Mouse (Mus musculus) heart, embryonic 14.5 days (tissue): ENCODE measurements around the gene Hoxc8. TPM values are rescaled to one million over a fixed set of nuclear protein-coding genes. Genes with fewer than 3 reads are reported as not detected.

Experiments
- ATAC-seq: fragments of 200-750 bp; cut with Nextera tagmentation; 2 replicates; pipeline ENCODE4 v1.8.0; 2017; ENCODE audit warnings: low read depth, moderate TSS enrichment; ENCODE audit not compliant: insufficient number of reproducible peaks, insufficient read depth, low FRiP score
- H3K27ac ChIP-seq, 2 experiments: fragments of 200-500 bp in 1 of 2; fragments of 300-500 bp in 1 of 2; sonication (generic) in 1 of 2; replicated peaks in 1 of 2; 2 replicates each; pipeline ENCODE4 v1.5.1; 2012 to 2014; ENCODE audit warnings: low read depth in 2 of 2, low read length in 2 of 2, control low read depth in 1 of 2, mild to moderate bottlenecking in 1 of 2, mixed read lengths in 1 of 2; ENCODE audit not compliant: control insufficient read depth in 1 of 2, insufficient read depth in 1 of 2
- H3K27me3 ChIP-seq: fragments of 300-500 bp; sonication (generic); 2 replicates; pipeline ENCODE4 v1.6.1; 2014; ENCODE audit warnings: mild to moderate bottlenecking, low read length, control low read depth; ENCODE audit not compliant: control insufficient read depth, insufficient read depth
- H3K36me3 ChIP-seq: fragments of 300-500 bp; sonication (generic); 2 replicates; pipeline ENCODE4 v1.6.1; 2014; ENCODE audit warnings: mild to moderate bottlenecking, control low read depth, low read length, mixed read lengths; ENCODE audit not compliant: control insufficient read depth, insufficient read depth
- H3K4me1 ChIP-seq, 2 experiments: fragments of 200-500 bp in 1 of 2; fragments of 300-500 bp in 1 of 2; sonication (generic) in 1 of 2; 2 replicates each; pipeline ENCODE4 v1.6.1; 2012 to 2014; ENCODE audit warnings: low read length in 2 of 2, control low read depth in 1 of 2, mixed read lengths in 1 of 2; ENCODE audit not compliant: control insufficient read depth in 2 of 2, insufficient read depth in 2 of 2
- H3K4me2 ChIP-seq: fragments of 300-500 bp; sonication (generic); 2 replicates; pipeline ENCODE4 v1.6.1; 2014; ENCODE audit warnings: mild to moderate bottlenecking, low read length
- H3K4me3 ChIP-seq, 2 experiments: fragments of 200-500 bp in 1 of 2; fragments of 300-500 bp in 1 of 2; sonication (generic) in 1 of 2; 2 replicates each; pipeline ENCODE4 v1.5.1; 2012 to 2014; ENCODE audit warnings: low read length in 2 of 2, mild to moderate bottlenecking in 2 of 2, control low read depth in 1 of 2, low read depth in 1 of 2, moderate library complexity in 1 of 2; ENCODE audit not compliant: control insufficient read depth in 1 of 2, insufficient read depth in 1 of 2
- H3K9ac ChIP-seq: fragments of 300-500 bp; sonication (generic); 2 replicates; pipeline ENCODE4 v1.6.1; 2014; ENCODE audit warnings: mild to moderate bottlenecking, low read length
- H3K9me3 ChIP-seq: fragments of 300-500 bp; sonication (generic); 2 replicates; pipeline ENCODE4 v1.6.1; 2016; ENCODE audit warnings: low read length, control low read depth; ENCODE audit not compliant: control insufficient read depth
- WGBS: fragments of 180-500 bp; shearing (Covaris S2); extraction: QIAGEN DNeasy Blood & Tissue Kit; methylation state at CpG from one replicate; pipeline ENCODE4 v1.1.7; 2014; 5-methylcytosine and 5-hydroxymethylcytosine counted together
- polyA plus RNA-seq: library from polyadenylated mRNA; unstranded; fragments of >200 nt; fragmentation: Nextera tagmentation; extraction: Ambion mirVana; gene quantifications from 2 replicates; pipeline ENCODE4 v1.2.1, GENCODE M21; 2014

Hoxc8 gene
- not detected in 2 replicates for polyA plus RNA-seq

DNA sequence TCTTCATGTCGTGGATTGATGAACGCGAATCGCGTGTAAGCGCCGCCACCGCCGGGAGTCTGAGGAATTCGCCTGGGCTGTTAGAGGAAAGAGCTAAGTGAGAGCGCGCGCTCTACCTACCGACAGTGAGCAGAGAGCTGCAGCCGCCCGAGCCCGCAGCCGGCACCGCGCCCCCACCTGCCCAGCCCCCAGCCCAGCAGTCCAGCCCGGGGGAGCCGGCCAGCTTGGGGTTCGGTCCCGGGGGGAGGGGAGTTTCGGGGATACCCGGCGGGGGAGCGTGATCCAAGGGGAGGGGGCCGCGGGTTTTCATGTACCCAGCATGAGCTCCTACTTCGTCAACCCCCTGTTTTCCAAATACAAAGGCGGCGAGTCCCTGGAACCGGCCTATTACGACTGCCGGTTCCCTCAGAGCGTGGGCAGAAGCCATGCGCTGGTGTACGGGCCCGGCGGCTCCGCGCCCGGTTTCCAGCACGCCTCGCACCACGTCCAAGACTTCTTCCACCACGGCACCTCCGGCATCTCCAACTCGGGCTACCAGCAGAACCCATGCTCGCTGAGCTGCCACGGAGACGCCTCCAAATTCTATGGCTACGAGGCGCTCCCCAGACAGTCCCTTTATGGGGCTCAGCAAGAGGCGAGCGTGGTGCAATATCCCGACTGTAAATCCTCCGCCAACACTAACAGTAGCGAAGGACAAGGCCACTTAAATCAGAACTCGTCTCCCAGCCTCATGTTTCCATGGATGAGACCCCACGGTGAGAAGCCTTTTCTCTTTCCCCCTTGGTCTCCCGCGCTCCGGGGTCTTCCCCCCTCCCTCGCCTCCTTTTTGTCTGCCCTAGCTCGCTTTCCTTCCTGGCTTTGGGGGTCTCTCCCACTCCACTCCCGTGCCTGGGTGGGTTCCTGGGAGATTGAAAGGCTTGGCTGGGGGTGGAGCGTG is at the start of gene Hoxc8:
Gene Hoxc8, plus strand, starts transcription at position 147 of the 937 bp plus-strand sequence.
- ATAC-seq, result no peak

DNA sequence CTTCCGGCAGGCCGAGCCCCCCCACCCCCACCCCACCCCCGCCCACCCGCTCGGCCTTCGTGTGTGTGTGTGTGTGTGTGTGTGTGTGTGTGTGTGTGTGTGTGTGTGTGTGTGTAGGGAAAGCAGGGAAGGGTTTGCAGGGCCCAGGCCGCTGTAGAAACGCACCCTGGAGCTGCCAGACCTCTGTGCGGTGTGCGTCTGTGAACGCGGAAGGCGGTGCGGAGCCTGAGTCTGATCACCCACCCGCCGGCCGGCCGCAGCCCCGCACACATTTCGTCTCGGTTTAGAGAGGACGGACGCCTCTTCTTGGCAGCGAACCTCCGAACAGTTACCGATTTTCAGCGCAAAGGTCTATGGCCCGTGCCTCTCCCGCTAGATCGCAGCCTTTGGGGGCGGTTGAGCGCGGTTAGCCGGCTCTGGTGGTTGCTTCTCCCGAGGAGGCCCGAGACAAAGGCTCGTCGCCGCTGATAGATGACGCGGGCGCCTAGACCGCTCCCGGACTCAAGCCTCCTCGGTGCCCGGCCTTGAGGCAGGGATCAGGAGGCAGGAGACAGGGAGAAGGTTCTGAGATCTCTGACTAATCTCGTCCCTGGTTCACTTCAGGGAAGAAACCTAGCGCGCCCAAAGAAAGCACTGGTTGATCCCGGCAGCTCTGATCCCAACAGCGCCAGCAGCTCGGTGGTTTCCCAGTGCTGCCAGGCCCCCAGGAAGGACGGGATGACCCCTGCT is 47.5 kb upstream of the Hoxc8 start:
- Histone ChIP-seq H3K4me2 (peak overlapping the region; percentile 60), H3K27ac (no peak overlapping the region), H3K9me3 (no peaks in the 10 kb centered on the region), H3K27me3 (peaks cover 100% of the 10 kb centered on the region), H3K9ac (no peak overlapping the region), H3K4me1 (peaks cover 0 to 4% of the 10 kb centered on the region in 2 experiments; a peak in 2 of 4 replicates), H3K36me3 (no peaks in the 10 kb centered on the region), H3K4me3 (peak overlapping the region; percentile 20 to 29)
- WGBS, result under 1% methylated on average over 53 of the region's 53 CpGs
- ATAC-seq, result no peak

More for the DNA sequence above, at the start of gene Hoxc8:
- Histone ChIP-seq H3K4me2 (no peak within 1 kb of the TSS), H3K4me1 (no peaks in the 10 kb centered on the region), H3K27ac (no peak within 1 kb of the TSS), H3K27me3 (peaks cover 98% of the 10 kb centered on the region), H3K4me3 (no peak within 1 kb of the TSS), H3K9ac (no peak within 1 kb of the TSS), H3K36me3 (no peaks in the 10 kb centered on the region), H3K9me3 (no peaks in the 10 kb centered on the region)
- WGBS, result 2% methylated on average over 69 of the region's 69 CpGs

DNA sequence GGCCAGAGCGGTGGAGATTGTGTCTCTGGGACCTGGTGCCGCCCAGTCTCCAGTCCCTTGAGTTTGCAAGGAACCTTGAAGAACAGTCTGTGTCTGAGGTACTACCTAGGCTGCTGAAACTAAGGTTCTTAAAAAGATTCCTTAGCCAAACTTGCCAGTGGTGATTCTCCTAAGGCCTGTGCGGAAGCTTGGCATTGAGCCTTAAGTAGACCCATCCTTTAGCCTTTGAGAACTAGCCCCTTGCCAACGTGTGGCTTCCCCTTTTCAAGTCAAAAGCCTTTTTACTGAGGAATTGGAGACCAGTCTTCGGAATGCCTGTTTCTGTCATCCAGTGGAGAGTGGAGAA is 47.0 kb upstream of the Hoxc8 start:
- H3K36me3 ChIP-seq, result no peaks in the 10 kb centered on the region
- H3K4me2 ChIP-seq, result peak overlapping the region; percentile 60; the same call in 1 of the 2 replicates
- no peak overlapping the region for H3K9ac ChIP-seq
- peaks cover 0 to 4% of the 10 kb centered on the region in 2 experiments; a peak in 2 of 4 replicates for H3K4me1 ChIP-seq
- WGBS, result 3% methylated on average over 5 of the region's 5 CpGs
- H3K4me3 ChIP-seq, result no peak overlapping the region; a peak in 1 of 4 replicates
- peaks cover 100% of the 10 kb centered on the region for H3K27me3 ChIP-seq
- no peak for ATAC-seq
- no peaks in the 10 kb centered on the region for H3K9me3 ChIP-seq
- H3K27ac ChIP-seq, result no peak overlapping the region

DNA sequence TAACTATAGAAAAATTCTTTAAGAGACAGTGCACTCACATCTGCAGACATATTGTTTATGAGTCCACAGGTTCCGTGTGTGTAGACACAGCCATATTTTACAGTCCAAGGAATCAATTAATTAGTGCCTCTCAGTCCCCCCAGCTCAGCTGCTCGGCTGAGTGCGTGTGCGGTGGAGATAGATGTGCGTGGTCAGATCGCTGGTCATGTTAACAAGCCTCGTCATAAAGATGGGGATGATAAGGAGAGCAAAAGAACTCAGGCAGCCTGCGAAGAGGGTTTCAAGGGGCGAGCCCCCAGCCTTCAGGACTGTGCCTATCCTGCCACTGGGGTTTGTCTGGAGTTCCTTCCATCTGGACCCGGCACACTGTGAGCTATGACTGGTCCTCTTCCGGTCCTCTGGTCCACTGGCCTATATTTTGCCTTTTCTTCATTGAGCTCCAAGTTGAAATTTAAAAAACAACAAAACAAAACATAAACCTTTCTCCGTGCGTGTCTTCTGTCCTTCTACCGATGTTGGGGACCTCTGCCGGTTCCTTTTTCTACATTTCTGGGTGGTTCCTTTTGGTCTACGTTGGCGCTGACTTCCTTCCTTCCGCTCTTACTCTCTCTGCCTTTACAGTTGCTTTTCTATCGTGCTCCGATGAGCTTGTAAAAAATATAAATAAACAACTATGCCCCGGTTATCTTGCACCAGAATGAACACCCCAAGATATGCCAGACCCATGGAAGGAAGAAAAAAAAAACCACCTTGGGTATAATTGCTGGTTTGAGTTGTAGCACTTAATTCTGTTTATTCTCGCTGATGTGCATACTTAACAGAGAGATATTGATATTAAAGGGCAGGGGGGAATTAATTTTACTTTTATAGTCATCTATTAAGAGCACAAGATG is 45.0 kb upstream of the Hoxc8 start:
- Histone ChIP-seq H3K36me3 (no peaks in the 10 kb centered on the region), H3K4me3 (no peak overlapping the region), H3K4me1 (peaks cover 0 to 4% of the 10 kb centered on the region in 2 experiments; a peak in 2 of 4 replicates), H3K27ac (no peak overlapping the region), H3K4me2 (no peak overlapping the region), H3K27me3 (peaks cover 100% of the 10 kb centered on the region), H3K9me3 (no peaks in the 10 kb centered on the region), H3K9ac (no peak overlapping the region)
- 15% methylated on average over 22 of the region's 22 CpGs for WGBS
- ATAC-seq, result no peak

DNA sequence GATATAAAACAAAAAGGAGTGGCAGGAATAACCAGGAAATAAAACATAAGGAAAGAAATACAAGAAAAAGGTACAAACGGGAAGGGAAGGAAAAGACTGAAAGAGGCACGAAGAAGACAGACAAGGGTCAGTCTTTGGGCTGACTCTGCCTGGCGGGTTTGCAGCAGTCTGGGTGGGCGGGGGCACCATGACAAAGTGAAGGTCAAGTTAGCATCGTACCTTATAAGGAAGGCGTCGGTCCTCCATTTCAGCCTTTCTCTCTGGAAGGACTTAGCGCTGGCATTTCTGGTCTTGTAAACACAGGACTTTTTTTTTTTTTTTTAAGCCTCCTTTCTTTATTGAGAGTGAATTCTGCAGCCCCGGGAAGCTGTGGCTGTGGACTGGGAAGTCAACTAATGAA is 43.1 kb upstream of the Hoxc8 start:
- WGBS, result 4% methylated on average over 9 of the region's 9 CpGs
- Histone ChIP-seq H3K27me3 (peaks cover 100% of the 10 kb centered on the region), H3K4me2 (no peak overlapping the region), H3K9me3 (no peaks in the 10 kb centered on the region), H3K4me1 (peaks cover 0 to 4% of the 10 kb centered on the region in 2 experiments; a peak in 2 of 4 replicates), H3K36me3 (no peaks in the 10 kb centered on the region), H3K9ac (no peak overlapping the region), H3K4me3 (no peak overlapping the region), H3K27ac (no peak overlapping the region)
- ATAC-seq, result no peak

DNA sequence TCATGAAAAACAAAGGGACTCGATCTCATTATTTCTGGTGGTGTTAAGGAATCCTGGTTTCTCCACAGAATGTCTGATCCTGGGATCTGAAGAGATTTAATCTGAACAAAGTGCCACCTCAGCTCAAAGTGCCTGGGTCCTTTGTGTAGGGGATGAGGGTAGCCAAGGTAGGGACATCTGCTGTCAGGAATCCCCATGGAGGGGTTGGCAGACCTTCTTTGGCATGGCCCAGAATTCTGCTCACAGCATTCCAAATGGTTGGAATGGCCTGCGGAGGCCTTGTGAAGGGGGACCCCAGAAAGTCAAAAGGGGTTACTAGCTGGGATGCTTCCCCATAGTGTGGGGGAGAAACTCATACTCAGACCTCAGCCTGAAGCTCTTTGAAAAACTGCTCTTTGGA is 41.6 kb upstream of the Hoxc8 start:
- Histone ChIP-seq H3K9me3 (no peaks in the 10 kb centered on the region), H3K36me3 (no peaks in the 10 kb centered on the region), H3K9ac (no peak overlapping the region), H3K27ac (no peak overlapping the region), H3K27me3 (peaks cover 100% of the 10 kb centered on the region), H3K4me2 (no peak overlapping the region), H3K4me3 (no peak overlapping the region), H3K4me1 (no peaks in the 10 kb centered on the region)
- WGBS, result 22% methylated on average over 2 of the region's 2 CpGs
- no peak for ATAC-seq

DNA sequence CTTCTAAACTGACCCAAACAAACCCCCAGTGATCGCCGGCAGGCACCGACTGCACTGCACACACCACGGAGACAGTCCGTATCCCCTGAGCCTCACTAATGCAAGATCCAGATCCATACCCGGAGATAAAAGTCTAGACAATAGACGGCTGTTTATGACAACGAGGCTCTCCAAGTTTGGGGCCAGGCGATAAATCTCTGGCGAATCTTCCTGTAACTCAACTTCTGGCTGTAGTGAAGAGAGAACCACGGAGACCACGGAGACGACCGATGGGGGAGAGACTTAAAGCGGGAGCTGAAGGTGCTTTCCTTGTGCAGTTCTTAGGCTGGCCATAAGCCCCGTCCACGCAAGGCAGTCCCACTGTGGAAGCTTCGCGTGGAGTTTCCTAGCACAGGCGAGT is 40.7 kb upstream of the Hoxc8 start:
- Histone ChIP-seq H3K9ac (no peak overlapping the region), H3K4me2 (no peak overlapping the region), H3K36me3 (no peaks in the 10 kb centered on the region), H3K4me1 (no peaks in the 10 kb centered on the region), H3K9me3 (no peaks in the 10 kb centered on the region), H3K27me3 (peaks cover 100% of the 10 kb centered on the region), H3K4me3 (no peak overlapping the region), H3K27ac (no peak overlapping the region)
- no peak for ATAC-seq
- 2% methylated on average over 20 of the region's 20 CpGs for WGBS
